ENCODE assay signal across 8 mouse cellular contexts in the genomic region with DNA sequence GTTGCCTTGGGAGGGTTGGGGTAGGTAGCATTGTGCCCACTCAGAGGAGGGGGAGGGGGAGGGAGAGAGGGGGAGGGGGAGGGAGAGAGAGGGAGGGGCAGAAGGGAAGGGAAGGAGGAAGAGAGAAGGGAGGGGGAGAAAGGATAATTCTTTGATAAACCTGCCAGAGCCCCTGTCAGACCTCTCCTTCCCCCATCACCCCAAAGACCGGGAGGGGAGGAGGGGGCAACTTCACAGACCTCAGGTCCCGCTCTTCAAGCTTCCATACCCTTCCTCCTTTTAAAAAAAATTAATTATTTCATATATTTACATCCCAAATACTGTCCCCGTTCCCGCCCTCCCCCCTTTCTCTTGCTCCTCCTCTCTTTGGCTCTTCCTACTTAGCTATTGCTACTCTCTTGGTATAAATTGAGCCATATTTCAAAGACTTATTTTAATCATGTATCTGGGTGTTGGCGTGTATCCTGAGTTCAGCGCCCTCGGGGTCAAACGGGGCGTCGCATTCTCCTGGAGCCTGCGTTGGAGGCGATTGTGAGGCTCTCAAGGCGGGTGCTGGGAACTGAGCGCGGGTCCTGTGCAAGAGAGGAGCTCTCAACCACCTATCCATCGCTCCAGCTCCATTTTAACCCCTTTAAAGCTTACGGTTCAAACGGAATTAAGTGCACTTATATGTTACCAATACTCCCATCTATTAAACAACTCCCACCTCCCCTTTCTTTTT. TPM values are rescaled to one million over a fixed set of nuclear protein-coding genes. Genes with fewer than 3 reads are reported as not detected.
A peak's percentile ranks its signal among the peaks of the same experiment; 100 is the strongest.
DNase-seq lines count a peak whose midpoint lies in the region; ATAC-seq and TF ChIP-seq lines count a peak whose summit lies in the region.

No protein-coding gene starts in this region.

- DNase-seq in cerebellum, postnatal 36 days = no peak
- no peak for DNase-seq in thymus, adult 2 months
- DNase-seq in thymus, postnatal 25 days = no peak
- no peak for DNase-seq in liver, embryonic 11.5 days (ENCODE audit: low spot score)
- DNase-seq in adrenal gland, postnatal 14 days = no peak
- DNase-seq in right cerebral cortex, postnatal 14 days = no peak
- no peak for DNase-seq in adrenal gland, postnatal 25 days

- TF ChIP-seq POLR2A in thymus, adult 2 months (IDR thresholded peaks at IDR 0.05; ENCODE audit: control insufficient read depth, extremely low read depth, insufficient read depth, low read length, poor library complexity) = no peak

- no peaks in the 10 kb centered on the region for H3K36me3 ChIP-seq in thymus, adult 2 months (ENCODE audit: control insufficient read depth, insufficient read depth, low read length)
- H3K36me3 ChIP-seq in liver, embryonic 11.5 days (ENCODE audit: control insufficient read depth, insufficient read depth, low read length) = no peaks in the 10 kb centered on the region

- 94% methylated on average over 18 of the region's 18 CpGs for WGBS in thymus, adult 2 months
- 72% methylated on average over 18 of the region's 18 CpGs for WGBS in liver, embryonic 11.5 days

- no peak overlapping the region for H3K27ac ChIP-seq in thymus, adult 2 months (ENCODE audit: control insufficient read depth, insufficient read depth, low read length)
- peak overlapping the region; percentile 6 for H3K27ac ChIP-seq in liver, embryonic 11.5 days (ENCODE audit: low read depth, low read length)

- H3K4me2 ChIP-seq in liver, embryonic 11.5 days = peak overlapping the region; percentile 60

- peak overlapping the region; percentile 65; the same call in 1 of the 2 replicates for H3K4me3 ChIP-seq in thymus, adult 2 months (ENCODE audit: control insufficient read depth, insufficient read depth, low read length)
- peak overlapping the region; percentile 48 for H3K4me3 ChIP-seq in liver, embryonic 11.5 days (ENCODE audit: low read depth, low read length)

- peak overlapping the region; percentile 41 for H3K9ac ChIP-seq in liver, embryonic 11.5 days (ENCODE audit: low read depth, low read length)

- H3K4me1 ChIP-seq in thymus, adult 2 months (replicated peaks; ENCODE audit: control insufficient read depth, insufficient read depth, low read length) = peaks cover 25% of the 10 kb centered on the region
- H3K4me1 ChIP-seq in liver, embryonic 11.5 days (replicated peaks; ENCODE audit: control insufficient read depth, insufficient read depth, low read length) = 0 out of 2 replicates have a peak, but pooled peaks cover 4% of the 10 kb centered on the region

- H3K27me3 ChIP-seq in thymus, adult 2 months (ENCODE audit: control insufficient read depth, insufficient read depth, low read length) = no peaks in the 10 kb centered on the region
- no peaks in the 10 kb centered on the region for H3K27me3 ChIP-seq in liver, embryonic 11.5 days (replicated peaks; ENCODE audit: control insufficient read depth, insufficient read depth, low read length)

- no peaks in the 10 kb centered on the region for H3K9me3 ChIP-seq in liver, embryonic 11.5 days (ENCODE audit: control insufficient read depth, low read length)

- 0 out of 2 replicates have a peak, but pooled peaks have one; percentile 18 for ATAC-seq in cerebellum, adult (ENCODE audit: insufficient number of reproducible peaks, low FRiP score, low TSS enrichment)
- no peak; the same call in 1 of the 2 replicates for ATAC-seq in liver, embryonic 11.5 days (replicated peaks; ENCODE audit: low FRiP score)

- no peak for TF ChIP-seq CTCF in thymus, adult 2 months (IDR thresholded peaks at IDR 0.05; ENCODE audit: borderline replicate concordance, control insufficient read depth, extremely low read depth, insufficient read depth, low read length, poor library complexity)

RNA-seq across cellular contexts. Expression of a gene that starts 34.8 kb away (rescaled TPM):
- 31.6 and 50.1 TPM in 2 replicates for polyA plus RNA-seq in thymus, adult 2 months (2012; rRNA removed)
- 20.7 and 24.4 TPM in 2 replicates for polyA plus RNA-seq in liver, embryonic 11.5 days (2014; fragmentation: Nextera tagmentation; extraction: Ambion mirVana)
- total RNA-seq in adrenal gland, postnatal 14 days (2021) = 7.8 and 17.6 TPM in 2 replicates
- total RNA-seq in adrenal gland, postnatal 25 days (2021) = 9.4 and 14.1 TPM in 2 replicates

RNA-seq across cellular contexts. Expression of a gene that starts 45.5 kb away (rescaled TPM):
- polyA plus RNA-seq in thymus, adult 2 months (2012; rRNA removed) = 107 and 133 TPM in 2 replicates
- polyA plus RNA-seq in liver, embryonic 11.5 days (2014; fragmentation: Nextera tagmentation; extraction: Ambion mirVana) = 1,278 and 1,318 TPM in 2 replicates
- total RNA-seq in adrenal gland, postnatal 14 days (2021) = 199 and 236 TPM in 2 replicates
- total RNA-seq in adrenal gland, postnatal 25 days (2021) = 152 and 186 TPM in 2 replicates

RNA-seq across cellular contexts. Expression of a gene that starts 45.6 kb away (rescaled TPM):
- 46.2 and 51.7 TPM in 2 replicates for polyA plus RNA-seq in thymus, adult 2 months (2012; rRNA removed)
- polyA plus RNA-seq in liver, embryonic 11.5 days (2014; fragmentation: Nextera tagmentation; extraction: Ambion mirVana) = 53.2 and 62.3 TPM in 2 replicates
- 27.8 and 30.3 TPM in 2 replicates for total RNA-seq in adrenal gland, postnatal 14 days (2021)
- total RNA-seq in adrenal gland, postnatal 25 days (2021) = 30.4 and 32.5 TPM in 2 replicates
